Mouse (Mus musculus): ENCODE results near the gene Klhl10. TPM values are rescaled to one million over a fixed set of nuclear protein-coding genes. Genes with fewer than 3 reads are reported as not detected.

Gene Klhl10
- polyA plus RNA-seq, 1 experiment from 2014 or later: 0.75 TPM

DNA sequence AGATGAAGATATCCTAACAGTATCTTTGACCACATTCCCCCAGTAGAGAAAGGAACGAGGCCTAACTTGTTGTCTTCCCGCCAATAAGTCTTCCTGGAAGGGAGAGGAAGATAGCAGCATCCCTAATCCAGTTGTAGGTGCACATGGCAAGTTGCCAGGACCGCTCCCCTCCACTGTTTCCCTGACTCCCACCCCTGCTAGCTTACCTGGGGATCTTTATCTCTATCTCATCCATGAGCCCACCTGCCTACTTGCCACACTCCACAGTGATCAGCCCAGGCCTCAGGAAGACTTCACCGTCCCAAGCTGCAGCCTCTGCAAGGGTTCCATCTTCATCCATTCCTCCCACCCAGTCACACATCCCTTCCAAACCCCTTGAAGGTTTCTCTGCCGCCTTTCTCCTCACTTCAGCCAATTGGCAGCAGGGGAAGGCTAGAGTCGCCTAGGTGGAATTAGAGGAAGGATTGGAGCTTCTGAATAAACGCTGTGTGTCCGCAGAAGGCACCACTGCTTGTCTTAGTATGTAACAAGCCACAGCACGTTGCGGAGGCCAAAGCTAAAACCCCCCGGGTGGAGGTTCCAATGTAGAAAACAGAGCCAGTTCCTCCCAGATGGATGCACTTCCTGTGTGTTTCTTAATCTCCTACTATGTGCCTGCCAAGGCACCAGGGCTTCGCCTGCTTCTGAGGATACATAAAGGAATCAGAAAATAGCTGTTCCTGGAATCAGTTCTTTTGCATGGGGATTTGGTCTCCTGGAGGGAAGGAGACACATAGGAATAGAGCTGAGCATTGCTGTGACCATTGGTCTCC lies 41.8 kb upstream of the Klhl10 start:
- H3K27me3 ChIP-seq: peaks cover 23% of the 10 kb centered on the region
- 78% methylated on average over 12 of the region's 12 CpGs for WGBS
- H3K4me3 ChIP-seq: no peak overlapping the region
- no peak overlapping the region for H3K27ac ChIP-seq (replicated peaks)
- H3K36me3 ChIP-seq: no peaks in the 10 kb centered on the region
- H3K9me3 ChIP-seq: no peaks in the 10 kb centered on the region
- no peak overlapping the region for H3K4me2 ChIP-seq
- ATAC-seq (ENCODE audit: low read depth): no peak
- no peak overlapping the region for H3K9ac ChIP-seq
- H3K4me1 ChIP-seq (replicated peaks): peaks cover 33% of the 10 kb centered on the region

DNA sequence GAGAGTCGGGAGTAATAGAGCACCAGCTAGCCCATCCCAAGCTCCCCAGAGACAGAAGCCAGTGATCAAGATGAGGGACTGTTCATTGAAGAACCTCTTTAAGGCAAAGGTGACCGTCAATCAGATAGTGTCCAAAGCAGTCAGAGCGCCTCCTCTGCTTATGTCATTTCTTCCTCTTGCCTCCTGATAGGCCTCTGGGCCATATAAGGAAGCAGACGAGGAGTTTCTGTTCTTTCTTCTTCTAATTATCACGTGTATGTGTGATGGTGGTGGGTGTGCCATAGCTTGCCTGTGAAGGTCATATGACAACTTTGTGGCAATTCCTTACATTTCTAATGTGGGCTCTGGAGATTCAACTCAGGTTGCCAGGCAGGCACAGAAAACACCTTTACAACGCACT lies 40.9 kb upstream of the Klhl10 start:
- no peak overlapping the region for H3K4me3 ChIP-seq
- H3K9ac ChIP-seq: no peak overlapping the region
- H3K4me1 ChIP-seq (replicated peaks): peaks cover 24% of the 10 kb centered on the region
- WGBS: 84% methylated on average over 6 of the region's 6 CpGs
- H3K9me3 ChIP-seq: no peaks in the 10 kb centered on the region
- H3K27ac ChIP-seq (replicated peaks): no peak overlapping the region
- no peak for ATAC-seq (ENCODE audit: low read depth)
- H3K36me3 ChIP-seq: no peaks in the 10 kb centered on the region
- H3K27me3 ChIP-seq: peaks cover 13% of the 10 kb centered on the region
- H3K4me2 ChIP-seq: no peak overlapping the region

DNA sequence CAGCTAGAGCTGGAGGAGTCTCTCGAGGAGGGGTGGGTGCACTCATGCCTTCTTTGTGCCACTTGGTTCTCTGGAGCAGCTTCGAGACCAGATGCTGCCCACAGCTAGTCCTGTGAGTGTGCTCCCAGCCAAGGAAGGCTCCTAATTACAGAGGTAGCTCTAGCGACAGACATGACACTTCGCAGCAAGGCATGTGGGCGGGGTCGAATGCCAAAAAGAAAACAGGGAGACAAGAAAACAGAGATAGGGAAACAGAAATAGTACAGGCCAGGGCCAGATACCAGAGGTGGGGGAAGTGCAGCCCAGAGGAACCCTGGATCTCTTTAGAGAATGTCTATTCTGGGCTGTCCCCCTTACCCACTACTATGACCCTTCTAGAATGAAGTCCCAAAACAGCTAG lies 39.5 kb upstream of the Klhl10 start:
- Histone ChIP-seq H3K36me3 (no peaks in the 10 kb centered on the region), H3K27ac (replicated peaks) (no peak overlapping the region), H3K27me3 (peaks cover under 1% of the 10 kb centered on the region; the same call in 1 of the 2 replicates), H3K4me3 (no peak overlapping the region), H3K4me1 (replicated peaks) (peaks cover 10% of the 10 kb centered on the region; the same call in 1 of the 2 replicates), H3K4me2 (no peak overlapping the region), H3K9me3 (no peaks in the 10 kb centered on the region), H3K9ac (no peak overlapping the region)
- no peak for ATAC-seq (ENCODE audit: low read depth)
- 41% methylated on average over 6 of the region's 6 CpGs for WGBS

DNA sequence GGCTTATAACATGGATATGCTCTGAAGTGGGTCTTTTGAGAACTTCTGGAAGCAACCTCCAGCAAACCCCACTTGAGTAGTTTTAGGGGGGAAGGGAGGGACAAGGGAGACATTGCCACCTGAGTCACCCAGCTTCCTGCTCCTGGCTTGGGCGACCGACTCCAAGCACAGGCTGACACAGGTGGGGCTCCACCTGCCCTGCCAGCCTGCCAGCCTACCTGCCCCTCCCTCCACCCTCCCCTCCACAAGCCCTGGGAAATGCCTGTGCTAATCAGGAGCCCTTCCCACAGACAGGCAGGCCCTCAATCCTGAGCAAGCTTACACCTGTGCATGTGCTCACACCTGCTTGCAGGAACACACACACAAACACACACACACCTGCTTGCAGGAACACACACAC lies 39.0 kb upstream of the Klhl10 start:
- H3K9ac ChIP-seq: no peak overlapping the region
- no peaks in the 10 kb centered on the region for H3K9me3 ChIP-seq
- 80% methylated on average over 2 of the region's 2 CpGs for WGBS
- no peak overlapping the region for H3K4me2 ChIP-seq
- no peak overlapping the region for H3K27ac ChIP-seq (replicated peaks)
- H3K4me1 ChIP-seq (replicated peaks): peaks cover 9% of the 10 kb centered on the region; the same call in 1 of the 2 replicates
- no peak for ATAC-seq (ENCODE audit: low read depth)
- no peaks in the 10 kb centered on the region for H3K27me3 ChIP-seq
- no peaks in the 10 kb centered on the region for H3K36me3 ChIP-seq
- H3K4me3 ChIP-seq: no peak overlapping the region

DNA sequence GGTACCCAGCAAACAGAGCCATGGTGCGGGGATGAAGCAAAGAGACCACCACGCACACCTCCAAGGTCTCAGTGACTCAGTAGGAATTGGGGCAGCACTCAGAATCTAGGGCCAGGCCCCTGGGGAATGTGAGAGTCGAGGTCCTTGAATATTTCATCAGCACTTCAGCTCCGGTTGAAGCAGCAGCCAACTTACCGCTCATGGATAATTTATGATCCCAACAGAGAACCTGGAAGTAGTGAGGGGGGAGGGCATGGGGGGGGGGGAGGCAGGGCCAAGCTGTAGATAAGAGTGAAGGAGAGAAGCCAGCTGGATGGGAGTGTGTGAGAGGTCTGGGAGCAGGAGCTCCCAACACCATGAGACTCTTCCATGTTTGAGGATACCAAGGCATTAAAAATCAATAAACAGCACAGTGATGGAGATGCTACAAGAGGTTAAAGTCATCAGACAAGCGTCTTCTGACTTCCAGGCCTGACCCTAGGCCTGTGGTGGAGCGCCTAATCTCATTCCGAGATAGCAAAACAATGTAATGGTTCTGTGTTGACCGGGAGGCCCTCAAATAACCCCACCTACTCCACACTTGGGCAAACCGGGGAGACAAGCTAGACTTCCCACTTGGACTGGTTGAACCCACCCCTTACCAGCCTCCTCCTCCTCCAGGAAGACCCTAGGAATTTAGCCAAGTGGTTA lies 38.1 kb upstream of the Klhl10 start:
- no peak for ATAC-seq (ENCODE audit: low read depth)
- no peak overlapping the region for H3K9ac ChIP-seq
- H3K9me3 ChIP-seq: no peaks in the 10 kb centered on the region
- whole genome bisulfite sequencing: 64% methylated on average over 10 of the region's 10 CpGs
- no peak overlapping the region for H3K27ac ChIP-seq (replicated peaks)
- peaks cover 9% of the 10 kb centered on the region; the same call in 1 of the 2 replicates for H3K4me1 ChIP-seq (replicated peaks)
- H3K4me3 ChIP-seq: no peak overlapping the region
- H3K4me2 ChIP-seq: no peak overlapping the region
- H3K36me3 ChIP-seq: no peaks in the 10 kb centered on the region
- no peaks in the 10 kb centered on the region for H3K27me3 ChIP-seq

DNA sequence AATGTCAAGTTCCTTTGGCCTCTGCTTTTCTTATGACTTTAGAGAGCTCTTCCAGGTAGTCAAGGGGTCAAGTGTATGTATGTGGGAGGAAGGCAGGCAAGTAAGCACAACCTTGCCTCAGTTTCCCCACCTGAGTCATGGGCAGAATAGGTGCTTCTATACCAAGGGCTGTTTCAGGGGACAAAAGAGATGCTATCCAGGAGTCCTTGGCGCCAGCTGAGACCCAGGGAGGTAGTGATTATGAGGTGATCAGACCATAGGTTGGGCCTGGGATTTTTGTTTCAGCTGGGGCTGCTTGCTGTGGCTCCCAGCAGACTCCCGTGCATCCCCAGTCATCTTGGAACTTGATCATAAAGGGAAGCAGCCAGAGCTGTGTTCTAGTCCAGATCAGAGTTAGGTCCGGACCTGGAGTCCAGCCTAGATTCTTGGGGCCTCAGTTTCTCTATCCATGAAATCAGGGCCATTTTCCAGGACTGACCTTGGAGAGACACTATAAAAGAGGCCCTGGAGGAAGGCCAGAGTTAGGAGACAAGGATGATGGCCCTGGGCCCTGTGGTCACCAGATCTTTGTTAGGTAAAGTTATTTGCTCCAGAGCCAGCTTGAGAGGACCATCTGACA lies 37.2 kb upstream of the Klhl10 start:
- 87% methylated on average over 3 of the region's 3 CpGs for WGBS
- H3K9ac ChIP-seq: no peak overlapping the region
- no peak for ATAC-seq (ENCODE audit: low read depth)
- H3K9me3 ChIP-seq: no peaks in the 10 kb centered on the region
- H3K4me3 ChIP-seq: no peak overlapping the region
- H3K4me2 ChIP-seq: no peak overlapping the region
- H3K4me1 ChIP-seq (replicated peaks): peaks cover 9% of the 10 kb centered on the region; the same call in 1 of the 2 replicates
- H3K36me3 ChIP-seq: no peaks in the 10 kb centered on the region
- H3K27me3 ChIP-seq: no peaks in the 10 kb centered on the region
- H3K27ac ChIP-seq (replicated peaks): no peak overlapping the region

DNA sequence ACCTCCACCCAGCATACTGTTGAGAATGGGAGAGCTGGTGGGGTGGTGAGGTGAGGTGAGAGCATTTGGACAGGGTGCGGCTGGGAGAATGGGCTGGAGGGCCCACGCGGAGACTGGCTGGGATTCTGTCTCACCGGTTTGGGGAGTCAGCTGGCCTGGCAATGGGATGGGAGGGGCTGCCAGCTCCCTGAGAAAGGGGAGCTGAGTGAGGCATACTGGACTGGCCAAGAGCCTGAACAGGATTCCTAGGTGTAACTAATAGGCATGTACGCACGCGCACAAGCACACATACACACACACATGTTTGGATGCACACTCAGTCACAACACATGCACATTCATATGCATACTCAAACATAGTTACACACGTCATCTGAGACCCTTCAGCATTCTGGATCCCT lies 35.4 kb upstream of the Klhl10 start:
- no peak for ATAC-seq (ENCODE audit: low read depth)
- no peaks in the 10 kb centered on the region for H3K27me3 ChIP-seq
- peaks cover 9% of the 10 kb centered on the region; the same call in 1 of the 2 replicates for H3K4me1 ChIP-seq (replicated peaks)
- H3K4me2 ChIP-seq: no peak overlapping the region
- H3K9me3 ChIP-seq: no peaks in the 10 kb centered on the region
- H3K27ac ChIP-seq (replicated peaks): no peak overlapping the region
- no peak overlapping the region for H3K4me3 ChIP-seq
- no peaks in the 10 kb centered on the region for H3K36me3 ChIP-seq
- H3K9ac ChIP-seq: no peak overlapping the region
- WGBS: 85% methylated on average over 8 of the region's 8 CpGs

DNA sequence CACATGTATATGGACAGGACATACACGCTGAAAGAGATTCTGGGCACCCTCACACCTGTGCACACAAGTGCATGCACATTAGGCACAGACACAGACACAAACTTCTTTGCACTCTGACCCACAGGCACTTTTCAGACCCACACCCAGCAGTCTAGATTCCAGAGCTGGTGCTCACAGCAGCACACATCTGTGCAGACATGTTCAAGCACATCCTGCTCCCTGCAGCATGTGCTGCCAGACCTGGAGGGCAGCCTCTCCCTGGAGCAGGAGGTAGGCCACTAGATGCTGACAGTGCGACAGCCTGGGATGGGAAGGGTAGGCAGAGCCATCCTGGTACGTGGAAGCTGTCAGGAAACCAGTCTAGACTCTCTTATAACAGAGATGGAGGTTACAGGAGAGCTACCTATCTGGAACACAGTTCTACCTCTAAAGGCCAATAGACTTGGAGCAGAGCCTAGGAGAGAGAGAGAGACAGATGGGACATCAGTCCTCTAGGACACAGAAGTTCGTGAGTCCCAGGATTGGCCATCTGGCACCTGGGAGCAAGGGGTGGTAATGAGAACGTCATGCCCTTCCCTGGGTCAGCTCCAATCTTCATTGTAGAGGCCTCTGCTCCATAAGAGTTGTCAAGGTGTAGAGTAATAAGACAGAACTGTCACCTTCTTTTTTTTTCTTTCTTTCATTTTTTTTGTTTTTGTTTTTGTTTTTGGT lies 34.6 kb upstream of the Klhl10 start:
- H3K4me1 ChIP-seq (replicated peaks): peaks cover 10% of the 10 kb centered on the region; the same call in 1 of the 2 replicates
- H3K9me3 ChIP-seq: no peaks in the 10 kb centered on the region
- ATAC-seq (ENCODE audit: low read depth): no peak
- no peak overlapping the region for H3K27ac ChIP-seq (replicated peaks)
- H3K4me3 ChIP-seq: no peak overlapping the region
- no peak overlapping the region for H3K4me2 ChIP-seq
- no peaks in the 10 kb centered on the region for H3K36me3 ChIP-seq
- no peaks in the 10 kb centered on the region for H3K27me3 ChIP-seq
- no peak overlapping the region for H3K9ac ChIP-seq
- 78% methylated on average over 5 of the region's 5 CpGs for WGBS

DNA sequence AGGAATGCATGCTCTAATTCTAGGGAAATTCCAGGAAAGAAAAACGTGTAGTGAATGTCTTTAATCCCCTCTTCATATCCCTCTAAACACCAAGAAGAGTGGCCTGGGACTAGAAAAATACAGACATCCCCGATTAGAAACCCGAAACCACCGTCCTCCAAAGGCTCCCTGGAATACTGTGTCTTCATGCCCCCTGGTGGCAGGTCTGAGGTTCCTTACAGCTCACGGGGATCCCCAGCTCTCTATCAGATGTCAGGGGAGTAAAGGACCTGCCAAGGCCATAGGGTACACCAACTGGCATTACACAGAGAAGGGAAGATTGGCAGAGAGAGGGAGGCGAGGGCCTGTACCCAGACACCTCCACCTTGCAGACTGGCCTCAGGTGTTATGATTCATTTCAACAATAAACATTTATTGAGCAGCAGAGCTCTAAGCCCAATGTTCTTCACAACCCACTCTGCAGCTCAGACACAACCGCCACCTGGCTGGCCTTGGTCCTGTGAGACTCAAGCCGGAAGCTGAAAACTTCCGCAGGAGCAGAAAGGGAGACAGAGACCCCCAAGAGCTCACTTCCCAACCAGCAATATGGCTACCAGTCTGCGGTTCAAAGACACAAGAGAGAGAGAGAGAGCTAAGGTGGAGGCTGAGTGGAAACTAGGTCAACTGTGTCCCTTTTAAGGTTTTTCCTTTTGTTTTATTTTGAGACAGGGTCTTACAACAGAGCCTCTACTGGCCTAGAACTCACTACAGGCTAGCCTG lies 33.5 kb upstream of the Klhl10 start:
- Histone ChIP-seq H3K4me3 (no peak overlapping the region), H3K9me3 (no peaks in the 10 kb centered on the region), H3K4me2 (no peak overlapping the region), H3K9ac (no peak overlapping the region), H3K36me3 (no peaks in the 10 kb centered on the region), H3K27me3 (peaks cover 2% of the 10 kb centered on the region; the same call in 1 of the 2 replicates), H3K27ac (replicated peaks) (no peak overlapping the region), H3K4me1 (replicated peaks) (peaks cover 18% of the 10 kb centered on the region)
- WGBS: 43% methylated on average over 10 of the region's 10 CpGs
- no peak for ATAC-seq (ENCODE audit: low read depth)

DNA sequence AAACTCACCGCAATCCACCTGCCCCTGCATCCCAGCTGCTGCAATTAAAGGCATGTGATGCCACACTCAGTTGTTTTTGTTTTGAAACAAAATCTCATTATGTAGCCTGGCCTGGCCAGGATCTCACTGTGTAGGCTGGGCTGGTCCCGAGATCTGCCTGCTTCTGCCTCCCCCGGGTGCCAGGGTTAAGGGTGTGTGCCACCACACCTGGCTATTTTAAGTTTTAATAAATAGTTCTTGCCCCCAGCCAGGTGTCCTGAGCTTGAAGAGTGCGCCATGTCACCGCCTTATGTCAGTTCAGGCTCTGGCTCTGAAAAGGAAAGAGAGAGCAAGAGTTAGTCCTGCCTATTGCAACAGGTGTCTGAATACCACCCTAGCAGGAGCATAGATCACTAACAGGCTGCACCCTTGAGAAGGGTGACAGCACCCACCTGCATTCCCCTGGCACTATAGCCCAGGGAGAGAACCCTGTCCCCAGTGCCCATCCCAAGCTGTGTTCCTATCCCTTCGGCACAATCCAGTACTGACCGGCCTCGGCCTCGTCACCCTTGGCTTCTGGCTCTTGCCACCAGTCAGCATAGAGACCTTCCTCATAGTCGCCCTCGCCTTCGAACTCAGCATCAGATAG lies 32.8 kb upstream of the Klhl10 start:
- Histone ChIP-seq H3K4me1 (replicated peaks) (peaks cover 24% of the 10 kb centered on the region), H3K4me2 (no peak overlapping the region)
- WGBS: 91% methylated on average over 12 of the region's 12 CpGs

DNA sequence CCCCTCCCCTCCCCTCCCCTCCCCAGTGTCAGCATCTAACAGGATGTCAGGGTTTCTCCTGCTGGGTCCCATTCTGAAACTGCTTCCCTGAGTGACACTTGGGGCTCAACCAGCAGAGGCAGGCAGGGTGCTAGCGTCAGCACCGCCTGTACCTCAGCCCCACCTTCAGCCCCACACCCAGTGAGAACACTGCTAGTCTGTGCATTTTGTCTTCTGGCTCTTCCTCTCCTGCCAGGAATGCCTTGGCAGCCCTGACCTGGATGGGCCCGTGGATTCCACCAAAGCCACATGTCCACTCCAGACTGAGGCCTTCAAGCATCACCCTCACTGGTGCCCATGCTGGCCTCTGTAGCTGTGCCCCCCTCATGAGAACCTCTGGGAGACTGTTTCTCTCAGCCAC lies 32.0 kb upstream of the Klhl10 start:
- H3K4me2 ChIP-seq: no peak overlapping the region
- peaks cover 31% of the 10 kb centered on the region for H3K4me1 ChIP-seq (replicated peaks)
- H3K9me3 ChIP-seq: no peaks in the 10 kb centered on the region
- H3K9ac ChIP-seq: peak overlapping the region; percentile 13; the same call in 1 of the 2 replicates
- H3K4me3 ChIP-seq: no peak overlapping the region
- no peaks in the 10 kb centered on the region for H3K36me3 ChIP-seq
- ATAC-seq (ENCODE audit: low read depth): no peak
- peaks cover 9% of the 10 kb centered on the region for H3K27me3 ChIP-seq
- no peak overlapping the region for H3K27ac ChIP-seq (replicated peaks)
- WGBS: 81% methylated on average over 3 of the region's 3 CpGs

More for the DNA sequence above, 32.8 kb upstream of the Klhl10 start:
- Histone ChIP-seq H3K4me3 (no peak overlapping the region), H3K36me3 (no peaks in the 10 kb centered on the region), H3K9ac (no peak overlapping the region), H3K27me3 (peaks cover 9% of the 10 kb centered on the region), H3K9me3 (no peaks in the 10 kb centered on the region), H3K27ac (replicated peaks) (no peak overlapping the region)
- ATAC-seq (ENCODE audit: low read depth): no peak
